Mouse (Mus musculus) testis, adult 2 months (tissue): ENCODE results near the gene Knl1. TPM values are rescaled to one million over a fixed set of nuclear protein-coding genes. Genes with fewer than 3 reads are reported as not detected.

ENCODE experiments used
- H3K27ac ChIP-seq: fragments of 200-500 bp; 2 replicates; pipeline ENCODE4 v1.5.1; 2012; ENCODE audit warnings: low read depth, low read length; ENCODE audit not compliant: control insufficient read depth, insufficient read depth
- H3K27me3 ChIP-seq: fragments of 200-500 bp; 2 replicates; pipeline ENCODE4 v1.6.1; 2012; ENCODE audit warnings: mild to moderate bottlenecking, low read length, moderate library complexity; ENCODE audit not compliant: control insufficient read depth, insufficient read depth
- H3K36me3 ChIP-seq: fragments of 200-500 bp; 2 replicates; pipeline ENCODE4 v1.6.1; 2012; ENCODE audit warnings: mild to moderate bottlenecking, low read length; ENCODE audit not compliant: control insufficient read depth, insufficient read depth
- H3K4me1 ChIP-seq: fragments of 200-500 bp; 2 replicates; pipeline ENCODE4 v1.6.1; 2012; ENCODE audit warnings: low read length; ENCODE audit not compliant: control insufficient read depth, insufficient read depth
- H3K4me3 ChIP-seq: fragments of 200-500 bp; 2 replicates; pipeline ENCODE4 v1.5.1; 2012; ENCODE audit warnings: low read depth, mild to moderate bottlenecking, low read length, moderate library complexity, mixed read lengths; ENCODE audit not compliant: control insufficient read depth
- CTCF ChIP-seq: fragments of 200-500 bp; IDR thresholded peaks from 2 replicates; pipeline ENCODE4 v1.5.1; 2012; ENCODE audit warnings: low read depth, mild to moderate bottlenecking, inconsistent platforms, low read length, moderate library complexity; ENCODE audit not compliant: control insufficient read depth, insufficient read depth, insufficient replicate concordance
- POLR2A ChIP-seq: fragments of 200-500 bp; IDR thresholded peaks from 2 replicates; pipeline ENCODE4 v1.6.1; 2012; ENCODE audit warnings: low read depth, mild to moderate bottlenecking, inconsistent platforms, low read length, moderate library complexity; ENCODE audit not compliant: control insufficient read depth
- polyA plus RNA-seq: library from polyadenylated mRNA; depleted of rRNA; stranded (reverse); fragments of >200 nt; gene quantifications from 2 replicates; pipeline ENCODE4 v1.2.3, GENCODE M21; 2012

Gene Knl1
- polyA plus RNA-seq, 1 experiment: 2.2 TPM

- no peak overlapping the region for H3K4me3 ChIP-seq
- no peaks in the 10 kb centered on the region for H3K27me3 ChIP-seq
- TF ChIP-seq POLR2A (no peak), CTCF (no peak)
- no peaks in the 10 kb centered on the region for H3K4me1 ChIP-seq
- no peaks in the 10 kb centered on the region; the same call in 1 of the 2 replicates for H3K36me3 ChIP-seq
- no peak overlapping the region for H3K27ac ChIP-seq
Observed at GRCm38 (mm10) chr2:119040882-119041281, 6.0 kb upstream of the Knl1 start.

DNA sequence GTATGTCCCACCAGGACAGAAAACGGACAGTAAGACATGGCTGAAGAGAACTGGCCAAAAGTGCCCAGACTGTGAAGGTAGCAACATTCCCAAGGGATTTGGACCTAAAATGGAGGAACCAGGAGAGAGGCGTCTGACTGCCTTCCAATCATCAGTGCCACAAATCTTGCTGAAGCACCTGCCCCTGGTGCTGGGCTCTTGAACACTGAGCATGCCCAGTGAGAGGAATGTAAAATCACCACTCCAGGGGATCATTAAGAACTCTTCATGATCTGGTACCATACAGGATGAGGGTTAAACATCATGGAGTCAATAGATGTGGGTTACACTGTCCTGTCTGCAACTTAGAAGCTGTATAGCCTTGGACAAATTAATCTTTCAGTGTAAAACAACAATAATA is 1.8 kb upstream of the Knl1 start:
- no peaks in the 10 kb centered on the region; the same call in 1 of the 2 replicates for H3K4me1 ChIP-seq
- TF ChIP-seq CTCF: no peak
- no peak for TF ChIP-seq POLR2A

DNA sequence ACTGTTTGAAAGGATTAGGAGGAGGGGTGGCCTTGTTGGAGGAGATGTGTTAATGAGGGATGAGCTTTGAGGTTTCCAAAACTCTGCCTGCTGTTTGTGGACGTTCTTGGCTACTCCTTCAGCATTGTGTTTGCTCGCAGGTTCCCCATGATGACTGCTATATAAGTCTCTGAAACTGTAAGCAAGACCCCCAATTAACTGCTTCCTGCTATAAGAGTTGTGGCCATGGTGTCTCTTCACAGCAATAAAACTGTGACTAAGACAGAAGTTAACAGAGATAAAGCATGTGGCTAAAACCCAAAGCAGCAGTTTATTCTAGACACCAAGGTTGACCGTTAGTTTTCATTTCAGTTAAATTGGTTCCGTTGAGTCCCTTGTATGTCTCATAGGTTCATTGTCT is 930 bp downstream of the Knl1 start:
- H3K27ac ChIP-seq: peak overlapping the region; percentile 96
- H3K4me1 ChIP-seq: no peaks in the 10 kb centered on the region; the same call in 1 of the 2 replicates
- no peaks in the 10 kb centered on the region for H3K36me3 ChIP-seq
- no peaks in the 10 kb centered on the region for H3K27me3 ChIP-seq
- peak overlapping the region; percentile 94 for H3K4me3 ChIP-seq
- no peak for TF ChIP-seq CTCF
- TF ChIP-seq POLR2A: no peak

More for the DNA sequence above, 1.8 kb upstream of the Knl1 start:
- no peak overlapping the region for H3K4me3 ChIP-seq
- H3K27ac ChIP-seq: no peak overlapping the region
- H3K36me3 ChIP-seq: no peaks in the 10 kb centered on the region
- no peaks in the 10 kb centered on the region for H3K27me3 ChIP-seq

DNA sequence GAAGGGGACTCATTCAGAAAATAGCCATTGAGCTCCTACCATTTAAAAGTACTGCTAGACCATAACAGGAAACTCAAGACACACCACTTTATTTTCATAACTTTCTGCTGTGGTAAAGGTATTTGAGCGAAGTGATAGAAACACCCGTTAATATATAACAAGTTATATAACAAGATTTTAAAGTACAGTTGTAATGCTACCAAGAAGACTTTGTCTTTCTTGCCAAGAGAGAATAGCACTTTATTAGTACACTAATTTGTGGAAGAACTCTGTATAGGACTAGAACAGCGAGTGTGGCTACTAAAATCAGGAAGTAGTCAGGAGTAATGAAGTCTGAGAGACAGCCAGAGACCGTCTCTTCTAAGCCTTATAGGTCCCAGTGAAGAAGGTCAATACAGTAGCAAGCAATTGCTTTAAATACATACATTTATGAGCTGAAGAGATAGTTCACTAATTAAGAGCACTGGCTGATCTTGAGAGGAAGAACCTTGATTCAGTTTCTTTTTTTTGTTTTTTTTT is 3.3 kb downstream of the Knl1 start:
- Histone ChIP-seq H3K36me3 (no peaks in the 10 kb centered on the region), H3K27ac (no peak overlapping the region), H3K27me3 (no peaks in the 10 kb centered on the region), H3K4me1 (no peaks in the 10 kb centered on the region; the same call in 1 of the 2 replicates), H3K4me3 (no peak overlapping the region)
- TF ChIP-seq CTCF (no peak), POLR2A (no peak)

DNA sequence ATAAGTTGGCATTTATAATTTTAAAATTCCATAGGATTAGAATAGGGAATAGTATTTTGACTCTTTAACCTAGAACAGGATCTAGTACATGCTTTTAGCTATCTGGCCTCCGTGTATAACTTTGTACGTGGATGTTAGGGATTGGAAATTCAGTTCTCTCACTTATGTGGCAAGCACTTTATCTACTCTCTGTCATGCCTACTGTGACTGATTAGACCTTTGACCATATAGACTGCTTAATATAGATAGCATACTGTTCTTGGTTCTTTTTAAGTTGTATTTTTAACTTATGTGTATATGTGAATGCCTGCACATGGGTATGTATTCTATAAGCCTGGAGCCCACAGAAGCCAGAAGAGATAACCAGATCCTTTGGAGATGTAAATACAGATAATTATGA is 13.2 kb downstream of the Knl1 start:
- no peak for TF ChIP-seq POLR2A
- no peaks in the 10 kb centered on the region for H3K4me1 ChIP-seq

GRCm38 (mm10) chr2:119072397-119072796 is 25.5 kb downstream of the Knl1 start:
- H3K4me1 ChIP-seq: no peaks in the 10 kb centered on the region
- H3K36me3 ChIP-seq: peaks cover 3% of the 10 kb centered on the region
- no peaks in the 10 kb centered on the region for H3K27me3 ChIP-seq
- H3K4me3 ChIP-seq: no peak overlapping the region
- no peak for TF ChIP-seq CTCF
- no peak for TF ChIP-seq POLR2A
- H3K27ac ChIP-seq: no peak overlapping the region

More for the DNA sequence above, 13.2 kb downstream of the Knl1 start:
- Histone ChIP-seq H3K27me3 (no peaks in the 10 kb centered on the region), H3K4me3 (no peak overlapping the region), H3K36me3 (no peaks in the 10 kb centered on the region), H3K27ac (no peak overlapping the region)

GRCm38 (mm10) chr2:119086156-119086555 is 39.2 kb downstream of the Knl1 start:
- no peak for TF ChIP-seq POLR2A
- TF ChIP-seq CTCF: no peak
- Histone ChIP-seq H3K27me3 (no peaks in the 10 kb centered on the region), H3K27ac (no peak overlapping the region), H3K4me3 (no peak overlapping the region), H3K4me1 (no peaks in the 10 kb centered on the region), H3K36me3 (no peaks in the 10 kb centered on the region)

DNA sequence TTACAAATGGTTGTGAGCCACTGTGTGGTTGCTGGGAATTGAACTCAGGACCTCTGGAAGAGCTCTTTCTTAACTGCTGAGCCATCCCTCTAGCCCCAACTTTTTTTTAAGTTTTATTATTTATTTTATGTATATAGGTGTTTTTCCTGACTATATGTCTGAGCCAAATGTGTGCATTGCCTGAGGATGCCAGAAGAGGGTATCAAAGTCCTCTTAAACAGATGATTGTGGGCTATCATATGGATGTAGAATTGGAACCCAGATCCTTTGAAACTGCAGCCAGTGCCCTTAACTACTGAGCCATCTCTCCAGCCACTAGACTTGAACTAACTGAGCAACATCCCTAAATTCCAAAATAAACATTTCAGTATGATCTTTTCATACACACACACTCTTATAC is 54.6 kb downstream of the Knl1 start:
- Histone ChIP-seq H3K27ac (no peak overlapping the region), H3K4me3 (no peak overlapping the region), H3K4me1 (no peaks in the 10 kb centered on the region), H3K27me3 (no peaks in the 10 kb centered on the region), H3K36me3 (peaks cover 1% of the 10 kb centered on the region; the same call in 1 of the 2 replicates)
- TF ChIP-seq POLR2A: no peak
- no peak for TF ChIP-seq CTCF
